Mouse (Mus musculus) cerebellum, adult 2 months (tissue): ENCODE measurements around the gene Cda.

Experiments used
- CTCF ChIP-seq: fragments of 200-500 bp; IDR thresholded peaks from 2 replicates; pipeline ENCODE4 v1.5.1; 2011; ENCODE audit warnings: low read depth, mild to moderate bottlenecking, control low read depth, low read length, moderate library complexity, borderline replicate concordance; ENCODE audit not compliant: insufficient read depth
- POLR2A ChIP-seq: fragments of 200-500 bp; IDR thresholded peaks from 2 replicates; pipeline ENCODE4 v1.6.1; 2011; ENCODE audit warnings: low read length, control low read depth, borderline replicate concordance; ENCODE audit not compliant: insufficient read depth

DNA sequence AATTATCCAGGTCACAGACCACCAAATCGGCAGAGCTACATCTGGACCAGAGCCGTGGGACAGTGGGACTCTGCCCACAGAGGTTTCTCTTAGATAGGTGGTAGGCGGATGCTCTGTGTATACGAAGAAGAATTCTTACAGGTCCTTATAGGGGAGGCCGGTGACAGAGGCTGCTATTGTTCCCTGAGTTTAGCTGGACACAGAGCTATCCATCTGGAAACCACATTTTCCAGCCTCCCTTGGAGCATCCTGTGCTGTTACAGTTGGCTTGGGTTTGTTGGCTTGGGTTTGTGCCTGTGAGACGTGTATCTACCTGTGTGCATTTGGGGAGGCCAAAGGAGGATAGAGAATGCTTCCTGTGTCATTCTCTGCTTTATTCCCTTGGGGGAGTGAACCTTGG lies 15.1 kb downstream of the Cda start:
- no peak for TF ChIP-seq CTCF
- TF ChIP-seq POLR2A, result no peak
